Mouse (Mus musculus): ENCODE measurements around the gene Gm3625. TPM values are rescaled to one million over a fixed set of nuclear protein-coding genes. Genes with fewer than 3 reads are reported as not detected.
"Not testable (repeated sequence)": the region's sequence is repeated elsewhere in the genome, so short reads cannot be mapped to it uniquely, and the experiment has no call there.

Gene Gm3625
- polyA plus RNA-seq, 1 experiment from 2014 or later = not detected

DNA sequence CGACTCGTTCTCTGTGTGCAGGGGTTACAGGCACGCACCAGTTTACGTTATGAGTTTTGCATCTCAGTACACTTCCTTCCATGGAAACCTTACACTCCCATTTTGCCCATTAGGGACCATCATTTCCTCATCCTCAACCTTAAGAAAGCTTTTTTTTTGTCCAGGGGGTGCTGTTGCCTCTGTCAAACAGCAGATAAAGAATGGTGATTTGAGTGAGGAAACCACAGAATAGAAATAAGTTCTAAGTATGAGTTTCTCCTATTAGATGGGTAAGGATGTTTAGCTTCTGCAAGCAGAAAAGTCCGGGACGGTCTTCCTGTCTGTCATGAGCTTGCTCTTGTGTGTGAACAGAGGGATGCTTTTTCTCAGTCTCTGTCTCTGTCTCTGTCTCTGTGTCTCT, 702 bp downstream of the Gm3625 start:
- Histone ChIP-seq H3K27me3 (ENCODE audit: insufficient read depth, poor library complexity, severe bottlenecking) (peaks cover 18% of the 10 kb centered on the region; the same call in 1 of the 2 replicates), H3K9me3 (no peaks in the 10 kb centered on the region), H3K36me3 (no peaks in the 10 kb centered on the region), H3K27ac (0 out of 2 replicates have a peak overlapping the region, but pooled peaks have one; percentile 91), H3K4me1 (replicated peaks) (peaks cover 12% of the 10 kb centered on the region), H3K4me3 (peak overlapping the region; percentile 85)
- WGBS = 70% methylated on average over 6 of the region's 6 CpGs
- no peak for DNase-seq (ENCODE audit: low spot score)

- H3K27ac ChIP-seq = no peak overlapping the region
- DNase-seq (ENCODE audit: low spot score) = no peak
- no peak overlapping the region for H3K4me3 ChIP-seq
- no peaks in the 10 kb centered on the region for H3K36me3 ChIP-seq
- WGBS = 84% methylated on average over 3 of the region's 3 CpGs
- no peaks in the 10 kb centered on the region for H3K9me3 ChIP-seq
- peaks cover 11% of the 10 kb centered on the region; the same call in 1 of the 2 replicates for H3K27me3 ChIP-seq (ENCODE audit: insufficient read depth, poor library complexity, severe bottlenecking)
- peaks cover 9% of the 10 kb centered on the region for H3K4me1 ChIP-seq (replicated peaks)
These were observed 4.1 kb downstream of the Gm3625 start for GRCm38 (mm10) chr12:4588603-4589002.

- peaks cover 11% of the 10 kb centered on the region; the same call in 1 of the 2 replicates for H3K27me3 ChIP-seq (ENCODE audit: insufficient read depth, poor library complexity, severe bottlenecking)
- H3K27ac ChIP-seq = no peak overlapping the region
- H3K36me3 ChIP-seq = no peaks in the 10 kb centered on the region
- H3K4me1 ChIP-seq (replicated peaks) = peaks cover 7% of the 10 kb centered on the region
- 86% methylated on average over 2 of the region's 2 CpGs for WGBS
- no peak overlapping the region for H3K4me3 ChIP-seq
- H3K9me3 ChIP-seq = no peaks in the 10 kb centered on the region
- DNase-seq (ENCODE audit: low spot score) = no peak
These were observed 4.9 kb downstream of the Gm3625 start for GRCm38 (mm10) chr12:4587846-4588245.

DNA sequence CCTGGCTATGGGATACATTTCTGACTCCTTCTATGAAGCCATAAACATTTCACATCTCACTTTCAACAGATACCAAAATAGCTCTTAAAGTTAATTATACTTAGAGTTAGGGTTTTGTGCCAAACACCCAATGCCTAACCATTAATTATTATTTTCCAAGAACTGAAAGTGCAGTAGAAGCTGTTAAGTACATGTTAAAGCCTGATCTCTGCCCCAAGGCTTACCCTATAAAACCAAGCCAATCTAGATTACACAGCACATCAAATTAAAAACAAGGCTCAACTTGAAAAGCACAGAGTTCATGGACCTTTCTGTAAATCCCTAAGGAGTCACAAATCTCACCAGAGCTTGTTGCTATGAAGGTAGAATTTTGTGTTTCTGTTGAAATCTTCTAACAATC, 10.4 kb downstream of the Gm3625 start:
- Histone ChIP-seq H3K27me3 (ENCODE audit: insufficient read depth, poor library complexity, severe bottlenecking) (no peaks in the 10 kb centered on the region), H3K4me3 (no peak overlapping the region), H3K36me3 (no peaks in the 10 kb centered on the region), H3K9me3 (no peaks in the 10 kb centered on the region), H3K27ac (no peak overlapping the region), H3K4me1 (replicated peaks) (no peaks in the 10 kb centered on the region)
- no peak for DNase-seq (ENCODE audit: low spot score)

GRCm38 (mm10) chr12:4574065-4574464, 18.7 kb downstream of the Gm3625 start:
- DNase-seq (ENCODE audit: low spot score) = no peak
- WGBS = 84% methylated on average over 4 of the region's 4 CpGs
- Histone ChIP-seq H3K27ac (no peak overlapping the region), H3K4me3 (no peak overlapping the region), H3K27me3 (ENCODE audit: insufficient read depth, poor library complexity, severe bottlenecking) (no peaks in the 10 kb centered on the region), H3K9me3 (no peaks in the 10 kb centered on the region), H3K36me3 (no peaks in the 10 kb centered on the region), H3K4me1 (replicated peaks) (no peaks in the 10 kb centered on the region)

GRCm38 (mm10) chr12:4571864-4572263, 20.9 kb downstream of the Gm3625 start:
- no peak overlapping the region for H3K4me3 ChIP-seq
- no peaks in the 10 kb centered on the region for H3K4me1 ChIP-seq (replicated peaks)
- WGBS = 41% methylated on average over 5 of the region's 5 CpGs
- no peaks in the 10 kb centered on the region for H3K27me3 ChIP-seq (ENCODE audit: insufficient read depth, poor library complexity, severe bottlenecking)
- H3K36me3 ChIP-seq = no peaks in the 10 kb centered on the region
- peak; percentile 27 for DNase-seq (ENCODE audit: low spot score)
- no peaks in the 10 kb centered on the region for H3K9me3 ChIP-seq
- H3K27ac ChIP-seq = no peak overlapping the region

DNA sequence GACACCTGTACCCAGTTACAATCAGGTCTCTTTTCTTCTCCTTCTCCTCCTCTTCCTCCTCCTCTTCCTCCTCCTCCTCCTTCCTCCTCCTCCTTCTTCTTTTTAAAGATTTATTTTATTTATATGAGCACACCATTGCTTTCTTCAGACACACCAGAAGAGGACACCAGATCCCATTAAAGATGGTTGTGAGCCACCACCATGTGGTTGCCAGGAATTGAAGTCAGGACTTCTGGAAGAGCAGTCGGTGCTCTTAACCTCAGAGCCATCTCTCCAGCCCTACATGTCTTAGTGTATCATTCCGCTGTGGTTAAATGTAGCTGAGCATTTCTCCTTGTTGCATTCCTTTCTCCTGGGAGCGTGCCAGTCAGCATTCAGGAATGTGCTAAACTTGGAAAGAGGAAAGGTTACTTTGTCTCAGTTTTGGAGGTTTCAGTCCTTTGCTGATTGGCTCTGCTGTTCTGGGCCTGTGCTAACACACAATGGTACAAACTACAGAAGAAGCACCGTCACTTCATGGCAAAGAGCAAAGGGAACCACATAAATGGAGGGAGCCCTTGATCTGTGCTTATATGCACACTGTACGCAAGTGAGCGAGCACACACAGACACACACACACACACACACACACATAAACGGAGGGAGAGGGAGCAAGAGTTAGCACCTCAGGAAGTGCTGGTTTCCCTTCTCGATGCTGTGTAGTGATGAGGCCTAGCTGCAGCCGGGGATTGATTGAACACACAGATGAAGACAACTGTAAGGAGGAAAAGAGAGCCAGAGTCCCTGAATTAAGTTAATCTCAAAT, 34.0 kb downstream of the Gm3625 start:
- 82% methylated on average over 9 of the region's 9 CpGs for WGBS
- H3K27me3 ChIP-seq (ENCODE audit: insufficient read depth, poor library complexity, severe bottlenecking) = no peaks in the 10 kb centered on the region
- H3K36me3 ChIP-seq = no peaks in the 10 kb centered on the region
- 0 out of 2 replicates have a peak, but pooled peaks cover 3% of the 10 kb centered on the region for H3K9me3 ChIP-seq
- H3K4me3 ChIP-seq = no peak overlapping the region
- DNase-seq (ENCODE audit: low spot score) = no peak
- no peaks in the 10 kb centered on the region for H3K4me1 ChIP-seq (replicated peaks)
- H3K27ac ChIP-seq = no peak overlapping the region

DNA sequence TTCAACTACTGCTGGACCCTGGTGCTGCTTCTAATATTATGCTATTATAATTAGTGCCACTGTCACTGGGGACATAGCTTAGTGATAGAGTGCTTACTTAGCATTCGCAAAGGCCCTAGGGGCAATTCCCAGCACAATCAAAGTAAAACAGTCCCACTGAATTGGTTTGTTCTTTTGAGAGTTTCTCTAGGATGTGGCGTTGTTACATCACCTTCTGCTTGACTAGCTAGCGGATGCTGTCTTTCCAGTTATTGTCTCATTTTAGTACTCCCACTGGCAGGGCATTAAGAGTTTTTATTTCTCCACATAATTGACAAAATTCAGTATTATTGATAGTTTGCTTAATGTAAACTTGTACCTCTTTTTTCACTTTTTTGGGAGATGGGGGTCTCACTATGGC, 34.7 kb downstream of the Gm3625 start:
- Histone ChIP-seq H3K27me3 (ENCODE audit: insufficient read depth, poor library complexity, severe bottlenecking) (no peaks in the 10 kb centered on the region), H3K27ac (no peak overlapping the region), H3K4me1 (replicated peaks) (no peaks in the 10 kb centered on the region), H3K4me3 (no peak overlapping the region), H3K9me3 (0 out of 2 replicates have a peak, but pooled peaks cover 3% of the 10 kb centered on the region), H3K36me3 (no peaks in the 10 kb centered on the region)
- DNase-seq (ENCODE audit: low spot score) = no peak
- WGBS = 84% methylated on average over 3 of the region's 3 CpGs

GRCm38 (mm10) chr12:4557436-4557835, 35.3 kb downstream of the Gm3625 start:
- H3K9me3 ChIP-seq = 0 out of 2 replicates have a peak, but pooled peaks cover 3% of the 10 kb centered on the region
- H3K4me1 ChIP-seq (replicated peaks) = no peaks in the 10 kb centered on the region
- no peaks in the 10 kb centered on the region for H3K36me3 ChIP-seq
- no peak for DNase-seq (ENCODE audit: low spot score)
- no peaks in the 10 kb centered on the region for H3K27me3 ChIP-seq (ENCODE audit: insufficient read depth, poor library complexity, severe bottlenecking)
- H3K27ac ChIP-seq = no peak overlapping the region
- no peak overlapping the region for H3K4me3 ChIP-seq
- 74% methylated on average over 3 of the region's 3 CpGs for WGBS

DNA sequence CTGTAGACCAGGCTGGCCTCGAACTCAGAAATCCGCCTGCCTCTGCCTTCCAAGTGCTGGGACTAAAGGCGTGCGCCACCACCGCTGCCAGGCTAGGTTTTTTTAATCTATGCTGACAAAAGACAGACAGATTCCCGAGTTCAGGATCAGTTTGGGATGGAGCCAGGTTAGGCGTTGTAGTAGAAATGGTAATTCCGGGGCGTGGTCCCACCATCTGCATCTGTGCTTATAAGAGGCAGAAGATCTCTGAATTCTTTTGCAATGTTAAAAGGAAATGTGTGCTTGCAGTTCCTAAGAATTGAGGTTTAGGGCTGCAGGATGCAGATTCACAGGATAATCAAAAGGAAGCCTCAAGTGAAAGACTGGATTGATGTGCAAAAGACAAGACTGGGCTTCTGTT, 35.8 kb downstream of the Gm3625 start:
- Histone ChIP-seq H3K4me1 (replicated peaks) (no peaks in the 10 kb centered on the region), H3K27me3 (ENCODE audit: insufficient read depth, poor library complexity, severe bottlenecking) (no peaks in the 10 kb centered on the region), H3K4me3 (no peak overlapping the region), H3K36me3 (no peaks in the 10 kb centered on the region), H3K27ac (no peak overlapping the region), H3K9me3 (0 out of 2 replicates have a peak, but pooled peaks cover 3% of the 10 kb centered on the region)
- WGBS = 88% methylated on average over 9 of the region's 9 CpGs
- no peak for DNase-seq (ENCODE audit: low spot score)

DNA sequence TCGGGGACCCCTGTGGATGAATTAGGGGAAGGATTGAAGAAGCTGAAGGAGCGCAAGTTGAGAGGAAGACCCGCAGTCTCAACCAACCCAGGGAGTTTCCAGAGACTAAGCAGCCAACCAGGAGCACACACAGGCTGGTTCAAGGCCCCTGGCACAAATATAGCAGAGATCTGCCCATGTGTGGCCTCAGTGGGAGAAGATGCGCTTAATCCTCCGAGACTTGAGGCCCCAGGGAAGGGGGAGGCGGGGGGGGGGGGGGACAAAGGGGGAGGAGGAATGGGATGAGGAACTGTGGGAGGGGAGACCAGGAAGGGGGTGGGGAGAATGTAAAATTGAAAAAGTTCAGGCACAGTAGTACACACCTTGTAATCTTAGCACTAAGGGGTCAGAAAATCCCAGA, 37.3 kb downstream of the Gm3625 start:
- H3K4me1 ChIP-seq (replicated peaks) = no peaks in the 10 kb centered on the region
- no peaks in the 10 kb centered on the region for H3K9me3 ChIP-seq
- no peak for DNase-seq (ENCODE audit: low spot score)
- WGBS = 77% methylated on average over 5 of the region's 6 CpGs
- H3K4me3 ChIP-seq = no peak overlapping the region
- H3K27ac ChIP-seq = no peak overlapping the region
- no peaks in the 10 kb centered on the region for H3K27me3 ChIP-seq (ENCODE audit: insufficient read depth, poor library complexity, severe bottlenecking)
- H3K36me3 ChIP-seq = no peaks in the 10 kb centered on the region

DNA sequence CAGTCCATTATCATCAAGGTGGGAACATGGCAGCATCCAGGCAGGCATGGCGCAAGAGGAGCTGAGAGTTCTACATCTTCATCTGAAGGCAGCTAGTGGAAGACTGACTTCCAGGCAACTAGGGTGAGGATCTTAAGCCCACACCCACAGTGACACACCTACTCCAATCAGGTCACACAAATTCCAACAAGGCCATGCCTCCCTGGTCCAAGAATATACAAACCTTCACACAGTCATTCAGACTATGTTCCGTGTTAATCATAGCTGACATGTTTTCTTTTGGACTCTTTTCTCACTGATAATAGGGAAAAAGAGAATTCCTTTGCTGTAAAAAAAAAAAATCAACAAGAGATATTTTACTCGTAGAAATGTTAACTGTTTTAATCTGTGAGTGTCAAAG, 39.0 kb downstream of the Gm3625 start:
- H3K36me3 ChIP-seq; H3K27ac ChIP-seq; H3K27me3 ChIP-seq (ENCODE audit: insufficient read depth, poor library complexity, severe bottlenecking); H3K4me1 ChIP-seq (replicated peaks); H3K4me3 ChIP-seq; DNase-seq (ENCODE audit: low spot score); H3K9me3 ChIP-seq: not testable (repeated sequence)
- 90% methylated on average over 3 of the region's 3 CpGs for WGBS

- peak overlapping the region; percentile 24; the same call in 1 of the 2 replicates for H3K4me3 ChIP-seq
- WGBS = 30% methylated on average over 18 of the region's 18 CpGs
- H3K36me3 ChIP-seq = no peaks in the 10 kb centered on the region
- H3K4me1 ChIP-seq (replicated peaks) = 0 out of 2 replicates have a peak, but pooled peaks cover 2% of the 10 kb centered on the region
- no peaks in the 10 kb centered on the region for H3K27me3 ChIP-seq (ENCODE audit: insufficient read depth, poor library complexity, severe bottlenecking)
- H3K27ac ChIP-seq = no peak overlapping the region
- DNase-seq (ENCODE audit: low spot score) = peak; percentile 78
- H3K9me3 ChIP-seq = no peaks in the 10 kb centered on the region
These were observed 44.4 kb downstream of the Gm3625 start for GRCm38 (mm10) chr12:4548053-4549013.
